Mouse (Mus musculus) C2C12 (cell line): Measurements from ENCODE around the gene Anapc15-ps. TPM values are rescaled to one million over a fixed set of nuclear protein-coding genes. Genes with fewer than 3 reads are reported as not detected.
A peak's percentile ranks its signal among the peaks of the same experiment; 100 is the strongest.

Source experiments
- H3K27me3 ChIP-seq: one replicate; pipeline ENCODE4 v1.6.1; 2011; ENCODE audit not compliant: control insufficient read depth, insufficient read depth, insufficient read length
- H3K36me3 ChIP-seq: one replicate; pipeline ENCODE4 v1.6.1; 2011; ENCODE audit not compliant: control insufficient read depth, insufficient read depth
- H3K4me3 ChIP-seq: one replicate; pipeline ENCODE4 v1.5.1; 2011; ENCODE audit warnings: mild to moderate bottlenecking, control low read depth; ENCODE audit not compliant: poor library complexity, insufficient read depth, severe bottlenecking
- H3K79me2 ChIP-seq: one replicate; pipeline ENCODE4 v1.6.1; 2011; ENCODE audit not compliant: control insufficient read depth, insufficient read depth
- H3K79me3 ChIP-seq: one replicate; pipeline ENCODE4 v1.6.1; 2011; ENCODE audit warnings: low read depth, control low read depth
- H3ac ChIP-seq: one replicate; pipeline ENCODE3; 2011; ENCODE audit warnings: low read depth; ENCODE audit not compliant: control insufficient read depth, insufficient read length
- CEBPB ChIP-seq: IDR thresholded peaks from one replicate; pipeline ENCODE4 v1.6.1; 2011; ENCODE audit warnings: low read depth, mild to moderate bottlenecking, control low read depth, moderate library complexity
- CTCF ChIP-seq: IDR thresholded peaks from one replicate; pipeline ENCODE4 v1.5.1; 2011; ENCODE audit not compliant: control insufficient read depth, insufficient read depth, insufficient read length
- FOSL1 ChIP-seq: IDR thresholded peaks from one replicate; pipeline ENCODE4 v1.8.0; 2011; ENCODE audit warnings: mild to moderate bottlenecking, low read length; ENCODE audit not compliant: poor library complexity, insufficient read depth, severe bottlenecking
- MAX ChIP-seq: IDR thresholded peaks from one replicate; pipeline ENCODE4 v1.6.1; 2011; ENCODE audit warnings: mild to moderate bottlenecking, control low read depth
- MYOD1 ChIP-seq: IDR thresholded peaks from one replicate; pipeline ENCODE4 v1.6.1; 2011; ENCODE audit warnings: low read depth; ENCODE audit not compliant: control insufficient read depth, insufficient read length
- MYOG ChIP-seq: IDR thresholded peaks from one replicate; pipeline ENCODE4 v1.6.1; 2011; ENCODE audit not compliant: control insufficient read depth, insufficient read length; ENCODE audit errors: extremely low read depth
- USF1 ChIP-seq: IDR thresholded peaks from one replicate; pipeline ENCODE4 v1.6.1; 2011; ENCODE audit warnings: low read depth, mild to moderate bottlenecking, control low read depth, moderate library complexity
- polyA plus RNA-seq: library from polyadenylated mRNA; unstranded; fragments of >200 nt; fragmentation: generic; extraction: Trizol; gene quantifications from one replicate; pipeline ENCODE4 v1.2.1, GENCODE M21; 2012; ENCODE audit warnings: missing spikeins

The Anapc15-ps gene
- polyA plus RNA-seq, 1 experiment = 0.16 TPM

DNA sequence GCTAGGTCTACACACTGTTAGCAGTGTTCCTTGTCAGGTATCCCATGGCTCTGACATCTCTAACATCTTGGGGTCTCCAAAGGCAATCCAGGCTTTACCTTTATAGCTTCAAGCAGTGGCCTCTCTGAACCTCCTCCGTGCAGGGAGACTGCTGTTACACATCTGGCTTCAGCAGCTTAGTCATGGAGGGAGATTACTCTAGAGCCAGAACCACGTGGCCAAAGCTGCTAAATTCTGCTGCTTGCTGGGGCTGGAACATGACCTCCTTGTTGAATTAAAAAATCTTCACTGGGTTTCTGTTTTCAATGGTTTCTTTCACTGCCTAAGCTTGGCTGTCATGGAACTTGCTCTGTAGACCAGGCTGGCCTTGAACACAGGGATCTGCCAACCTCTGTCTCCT is 44.9 kb downstream of the Anapc15-ps start:
- Histone ChIP-seq H3K79me2 (no peaks in the 10 kb centered on the region), H3K36me3 (no peaks in the 10 kb centered on the region), H3K4me3 (no peak overlapping the region), H3K27me3 (no peaks in the 10 kb centered on the region), H3K79me3 (no peaks in the 10 kb centered on the region), H3ac (no peak overlapping the region)
- no peak for TF ChIP-seq CEBPB
- no peak for TF ChIP-seq CTCF
- TF ChIP-seq USF1 = peak; percentile 58
- TF ChIP-seq MAX = no peak
- no peak for TF ChIP-seq MYOG
- no peak for TF ChIP-seq FOSL1

DNA sequence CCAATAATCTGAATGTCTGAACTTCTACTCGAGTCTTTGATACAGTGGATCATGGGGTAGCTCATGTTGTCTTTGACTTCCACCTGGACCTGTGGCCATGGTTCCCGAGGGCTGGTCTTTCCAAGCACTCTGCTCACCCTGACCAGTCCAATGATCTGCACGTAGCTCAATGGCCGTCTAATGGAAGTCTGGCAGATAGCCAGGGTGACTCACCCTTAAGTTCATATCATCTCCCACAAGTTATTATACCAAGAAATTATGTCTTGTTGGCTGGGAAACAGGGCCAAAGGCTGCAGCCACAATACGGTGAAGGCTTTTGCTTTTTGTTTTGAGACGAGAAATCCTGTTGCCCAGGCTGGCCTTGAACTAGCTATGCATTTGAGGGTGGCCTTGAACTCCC is 45.9 kb downstream of the Anapc15-ps start:
- Histone ChIP-seq H3K79me2 (no peaks in the 10 kb centered on the region), H3ac (no peak overlapping the region), H3K4me3 (no peak overlapping the region), H3K36me3 (no peaks in the 10 kb centered on the region), H3K27me3 (no peaks in the 10 kb centered on the region), H3K79me3 (no peaks in the 10 kb centered on the region)
- TF ChIP-seq MAX (no peak), USF1 (no peak), MYOD1 (no peak), CEBPB (no peak), MYOG (no peak), FOSL1 (no peak), CTCF (no peak)

DNA sequence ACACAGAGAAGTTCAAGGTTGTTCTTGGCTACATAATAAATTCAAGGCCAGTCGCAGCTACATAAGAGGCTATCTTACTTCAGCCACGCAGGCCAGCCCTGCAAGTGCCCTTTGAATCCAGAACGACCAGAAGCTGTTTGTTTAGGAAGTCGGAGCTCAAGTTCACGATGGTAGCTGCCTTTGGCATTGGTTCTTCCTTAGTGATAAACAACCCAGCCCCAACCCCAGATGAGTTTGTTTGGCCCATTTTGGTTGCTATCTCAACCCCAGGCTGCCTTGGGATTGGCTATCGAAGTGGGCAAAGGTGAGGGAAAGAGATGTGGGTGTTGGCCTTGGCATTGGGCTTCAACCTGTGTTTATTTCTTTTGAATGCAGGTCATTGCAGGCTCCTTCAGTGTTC is 48.0 kb downstream of the Anapc15-ps start:
- no peaks in the 10 kb centered on the region for H3K79me3 ChIP-seq

DNA sequence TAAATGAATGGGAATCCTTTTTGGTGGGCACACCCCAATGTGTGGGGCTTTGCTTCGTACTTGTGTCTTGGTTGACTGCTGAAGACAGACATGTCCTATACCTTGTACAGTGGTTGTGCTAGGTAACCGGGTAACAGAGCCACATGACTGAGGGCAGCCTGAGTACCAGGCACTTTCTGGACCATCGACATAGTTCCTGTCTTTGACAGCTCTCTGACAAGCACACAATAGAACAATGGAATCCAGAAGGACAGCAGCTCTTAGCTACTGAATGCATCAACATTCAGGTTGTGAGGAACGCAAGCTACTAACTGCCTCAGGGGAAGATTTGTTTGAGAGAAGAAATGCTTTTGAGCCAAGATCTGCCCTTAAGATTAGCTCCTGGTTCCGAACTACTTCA is 49.2 kb downstream of the Anapc15-ps start:
- Histone ChIP-seq H3K4me3 (no peak overlapping the region), H3K79me2 (no peaks in the 10 kb centered on the region), H3K27me3 (no peaks in the 10 kb centered on the region), H3ac (no peak overlapping the region), H3K36me3 (no peaks in the 10 kb centered on the region), H3K79me3 (no peaks in the 10 kb centered on the region)
- no peak for TF ChIP-seq MYOD1
- TF ChIP-seq USF1 = no peak
- no peak for TF ChIP-seq FOSL1
- TF ChIP-seq MAX = no peak
- TF ChIP-seq MYOG = no peak
- TF ChIP-seq CEBPB = no peak
- no peak for TF ChIP-seq CTCF

More for the DNA sequence above, 48.0 kb downstream of the Anapc15-ps start:
- TF ChIP-seq MYOD1 (no peak), MYOG (no peak), FOSL1 (no peak), MAX (no peak), CEBPB (no peak), CTCF (no peak), USF1 (no peak)
- Histone ChIP-seq H3K36me3 (no peaks in the 10 kb centered on the region), H3K4me3 (no peak overlapping the region), H3ac (no peak overlapping the region), H3K79me2 (no peaks in the 10 kb centered on the region), H3K27me3 (no peaks in the 10 kb centered on the region)

DNA sequence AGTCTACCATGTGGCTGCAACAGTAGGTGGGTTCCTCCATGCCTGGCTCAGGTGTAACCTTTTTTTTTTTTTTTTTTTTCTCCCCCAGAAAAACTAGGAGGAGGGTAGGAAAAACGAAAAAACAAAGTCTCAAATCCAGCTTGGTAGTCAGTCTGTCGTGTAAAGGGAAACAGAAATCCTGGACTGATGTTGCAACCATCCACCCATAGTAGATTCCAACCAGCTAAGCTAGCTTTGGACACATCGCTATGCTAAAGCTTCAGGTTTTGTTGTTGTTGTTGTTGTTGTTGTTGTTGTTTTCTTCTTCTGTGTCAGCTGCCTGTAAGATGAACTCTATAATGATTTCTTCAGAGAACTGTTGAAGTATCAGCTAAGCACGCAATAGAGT is 49.7 kb downstream of the Anapc15-ps start:
- H3K4me3 ChIP-seq = no peak overlapping the region
- H3K79me3 ChIP-seq = no peaks in the 10 kb centered on the region
- TF ChIP-seq FOSL1 (no peak), MAX (no peak), MYOG (no peak), MYOD1 (no peak), CTCF (no peak)
- no peaks in the 10 kb centered on the region for H3K36me3 ChIP-seq
- H3K79me2 ChIP-seq = no peaks in the 10 kb centered on the region
- H3K27me3 ChIP-seq = no peaks in the 10 kb centered on the region
- no peak overlapping the region for H3ac ChIP-seq

Other genes starting within 250 kb of the Anapc15-ps start
- 163 TPM for gene Mrpl42, start 171.5 kb downstream of the Anapc15-ps start, polyA plus RNA-seq
- 168 TPM for gene Ube2n, start 158.3 kb downstream of the Anapc15-ps start, polyA plus RNA-seq
- 41.2 TPM for gene Nudt4, start 109.3 kb downstream of the Anapc15-ps start, polyA plus RNA-seq
- gene Gm33543, start 169.5 kb upstream of the Anapc15-ps start, polyA plus RNA-seq = not detected